Mouse (Mus musculus) stomach, embryonic 14.5 days (tissue): ENCODE measurements around the gene Brat1. TPM values are rescaled to one million over a fixed set of nuclear protein-coding genes. Genes with fewer than 3 reads are reported as not detected.

Experiments used
- ATAC-seq: fragments of 200-750 bp; cut with Nextera tagmentation; 2 replicates; pipeline ENCODE4 v1.8.0; 2017; ENCODE audit warnings: low read depth, moderate TSS enrichment; ENCODE audit not compliant: insufficient number of reproducible peaks, insufficient read depth, low FRiP score
- H3K27ac ChIP-seq: fragments of 300-500 bp; sonication (generic); 2 replicates; pipeline ENCODE4 v1.5.1; 2014; ENCODE audit warnings: mild to moderate bottlenecking, low read length, moderate library complexity, mixed read lengths
- H3K27me3 ChIP-seq: fragments of 300-500 bp; sonication (generic); 2 replicates; pipeline ENCODE4 v1.6.1; 2014; ENCODE audit warnings: low read length, control low read depth, mixed read lengths; ENCODE audit not compliant: control insufficient read depth, insufficient read depth
- H3K36me3 ChIP-seq: fragments of 300-500 bp; sonication (generic); 2 replicates; pipeline ENCODE4 v1.6.1; 2014; ENCODE audit warnings: mild to moderate bottlenecking, control low read depth, low read length, moderate library complexity, mixed read lengths; ENCODE audit not compliant: control insufficient read depth, insufficient read depth
- H3K4me1 ChIP-seq: fragments of 300-500 bp; sonication (generic); 2 replicates; pipeline ENCODE4 v1.6.1; 2014; ENCODE audit warnings: low read length, control low read depth, mixed read lengths; ENCODE audit not compliant: control insufficient read depth, insufficient read depth
- H3K4me2 ChIP-seq: fragments of 300-500 bp; sonication (generic); replicated peaks from 2 replicates; pipeline ENCODE4 v1.6.1; 2014; ENCODE audit warnings: low read depth, low read length, control low read depth
- H3K4me3 ChIP-seq: fragments of 300-500 bp; sonication (generic); 2 replicates; pipeline ENCODE4 v1.5.1; 2014; ENCODE audit warnings: low read depth, low read length, control low read depth
- H3K9ac ChIP-seq: fragments of 300-500 bp; sonication (generic); replicated peaks from 2 replicates; pipeline ENCODE4 v1.6.1; 2014; ENCODE audit warnings: low read depth, mild to moderate bottlenecking, control low read depth, low read length, moderate library complexity, mixed read lengths
- H3K9me3 ChIP-seq: fragments of 300-500 bp; sonication (generic); 2 replicates; pipeline ENCODE4 v1.6.1; 2016; ENCODE audit warnings: low read depth, low read length, control low read depth; ENCODE audit not compliant: control insufficient read depth
- WGBS: fragments of 180-500 bp; shearing (Covaris S2); extraction: QIAGEN DNeasy Blood & Tissue Kit; methylation state at CpG from one replicate; pipeline ENCODE4 v1.1.7; 2014; 5-methylcytosine and 5-hydroxymethylcytosine counted together
- polyA plus RNA-seq: library from polyadenylated mRNA; unstranded; fragments of >200 nt; fragmentation: Nextera tagmentation; extraction: Ambion mirVana; gene quantifications from 2 replicates; pipeline ENCODE4 v1.2.1, GENCODE M21; 2014

The Brat1 gene
- polyA plus RNA-seq, 1 experiment from 2014 or later, result 12.5 TPM

GRCm38 (mm10) chr5:140731040-140731797 is 26.4 kb downstream of the Brat1 start:
- Histone ChIP-seq H3K9ac (no peak overlapping the region), H3K27me3 (peaks cover 3% of the 10 kb centered on the region; the same call in 1 of the 2 replicates), H3K4me2 (no peak overlapping the region), H3K4me3 (no peak overlapping the region), H3K4me1 (peaks cover 4% of the 10 kb centered on the region; the same call in 1 of the 2 replicates), H3K36me3 (no peaks in the 10 kb centered on the region), H3K9me3 (no peaks in the 10 kb centered on the region), H3K27ac (no peak overlapping the region)
- 85% methylated on average over 11 of the region's 11 CpGs for WGBS
- ATAC-seq, result no peak

- Histone ChIP-seq H3K9me3 (no peaks in the 10 kb centered on the region), H3K27ac (no peak overlapping the region), H3K9ac (no peak overlapping the region), H3K36me3 (no peaks in the 10 kb centered on the region), H3K27me3 (peaks cover 6% of the 10 kb centered on the region; the same call in 1 of the 2 replicates), H3K4me2 (no peak overlapping the region), H3K4me1 (peaks cover 4% of the 10 kb centered on the region; the same call in 1 of the 2 replicates), H3K4me3 (no peak overlapping the region)
- WGBS, result 59% methylated on average over 4 of the region's 4 CpGs
- no peak for ATAC-seq
Measured at GRCm38 (mm10) chr5:140732195-140732594, 27.4 kb downstream of the Brat1 start.

- Histone ChIP-seq H3K4me2 (no peak overlapping the region), H3K4me1 (peaks cover 4% of the 10 kb centered on the region; the same call in 1 of the 2 replicates), H3K4me3 (no peak overlapping the region), H3K27ac (no peak overlapping the region), H3K27me3 (peaks cover 6% of the 10 kb centered on the region; the same call in 1 of the 2 replicates), H3K36me3 (no peaks in the 10 kb centered on the region), H3K9me3 (no peaks in the 10 kb centered on the region), H3K9ac (no peak overlapping the region)
- 72% methylated on average over 3 of the region's 3 CpGs for WGBS
- no peak for ATAC-seq
Measured at GRCm38 (mm10) chr5:140733336-140733735, 28.5 kb downstream of the Brat1 start.

- Histone ChIP-seq H3K27ac (no peak overlapping the region), H3K27me3 (peaks cover 6% of the 10 kb centered on the region; the same call in 1 of the 2 replicates), H3K4me3 (peak overlapping the region; percentile 29), H3K36me3 (no peaks in the 10 kb centered on the region), H3K4me1 (peaks cover 4% of the 10 kb centered on the region; the same call in 1 of the 2 replicates), H3K4me2 (peak overlapping the region; percentile 55), H3K9me3 (no peaks in the 10 kb centered on the region), H3K9ac (no peak overlapping the region)
- WGBS, result 2% methylated on average over 22 of the region's 22 CpGs
- no peak for ATAC-seq
Measured at GRCm38 (mm10) chr5:140735297-140735696, 30.5 kb downstream of the Brat1 start.

- 0 out of 2 replicates have a peak overlapping the region, but pooled peaks have one; percentile 29 for H3K4me3 ChIP-seq
- H3K27ac ChIP-seq, result no peak overlapping the region
- H3K36me3 ChIP-seq, result no peaks in the 10 kb centered on the region
- peaks cover 6% of the 10 kb centered on the region; the same call in 1 of the 2 replicates for H3K27me3 ChIP-seq
- 16% methylated on average over 12 of the region's 13 CpGs for WGBS
- no peak overlapping the region for H3K9ac ChIP-seq
- H3K9me3 ChIP-seq, result no peaks in the 10 kb centered on the region
- ATAC-seq, result no peak
- peak overlapping the region; percentile 55; the same call in 1 of the 2 replicates for H3K4me2 ChIP-seq
- peaks cover 4% of the 10 kb centered on the region; the same call in 1 of the 2 replicates for H3K4me1 ChIP-seq
Measured at GRCm38 (mm10) chr5:140736166-140736565, 31.4 kb downstream of the Brat1 start.

GRCm38 (mm10) chr5:140739813-140740212 is 35.0 kb downstream of the Brat1 start:
- Histone ChIP-seq H3K27me3 (peaks cover 6% of the 10 kb centered on the region; the same call in 1 of the 2 replicates), H3K9ac (no peak overlapping the region), H3K4me2 (no peak overlapping the region), H3K4me1 (peaks cover 4% of the 10 kb centered on the region; the same call in 1 of the 2 replicates), H3K9me3 (no peaks in the 10 kb centered on the region), H3K4me3 (no peak overlapping the region), H3K27ac (no peak overlapping the region), H3K36me3 (no peaks in the 10 kb centered on the region)
- ATAC-seq, result no peak
- WGBS, result 79% methylated on average over 12 of the region's 12 CpGs

GRCm38 (mm10) chr5:140741040-140741439 is 36.2 kb downstream of the Brat1 start:
- Histone ChIP-seq H3K4me3 (no peak overlapping the region), H3K27ac (no peak overlapping the region), H3K27me3 (peaks cover 4% of the 10 kb centered on the region; the same call in 1 of the 2 replicates), H3K9me3 (no peaks in the 10 kb centered on the region), H3K36me3 (no peaks in the 10 kb centered on the region), H3K4me2 (no peak overlapping the region), H3K9ac (no peak overlapping the region), H3K4me1 (no peaks in the 10 kb centered on the region)
- no peak for ATAC-seq
- 71% methylated on average over 11 of the region's 11 CpGs for WGBS

GRCm38 (mm10) chr5:140741877-140742276 is 37.1 kb downstream of the Brat1 start:
- H3K9me3 ChIP-seq, result no peaks in the 10 kb centered on the region
- no peak overlapping the region for H3K9ac ChIP-seq
- H3K4me1 ChIP-seq, result no peaks in the 10 kb centered on the region
- H3K4me2 ChIP-seq, result no peak overlapping the region
- no peaks in the 10 kb centered on the region for H3K27me3 ChIP-seq
- no peak for ATAC-seq
- H3K4me3 ChIP-seq, result no peak overlapping the region
- H3K27ac ChIP-seq, result no peak overlapping the region
- no peaks in the 10 kb centered on the region for H3K36me3 ChIP-seq
